Mouse (Mus musculus) heart, embryonic 13.5 days (tissue): ENCODE data around the gene Arl4c. TPM values are rescaled to one million over a fixed set of nuclear protein-coding genes. Genes with fewer than 3 reads are reported as not detected.

Experiments
- polyA plus RNA-seq: library from polyadenylated mRNA; unstranded; fragments of >200 nt; fragmentation: Nextera tagmentation; extraction: Ambion mirVana; gene quantifications from 2 replicates; pipeline ENCODE4 v1.2.1, GENCODE M21; 2015

Arl4c gene
- polyA plus RNA-seq, 1 experiment from 2014 or later = 7.6 TPM

Other genes with a start within 250 kb of the Arl4c start
- 0.19 and 0.24 TPM in 2 replicates for gene Glrp1, start 192.2 kb downstream of the Arl4c start, polyA plus RNA-seq